Mouse (Mus musculus): ENCODE measurements around the gene Nek7.

DNA sequence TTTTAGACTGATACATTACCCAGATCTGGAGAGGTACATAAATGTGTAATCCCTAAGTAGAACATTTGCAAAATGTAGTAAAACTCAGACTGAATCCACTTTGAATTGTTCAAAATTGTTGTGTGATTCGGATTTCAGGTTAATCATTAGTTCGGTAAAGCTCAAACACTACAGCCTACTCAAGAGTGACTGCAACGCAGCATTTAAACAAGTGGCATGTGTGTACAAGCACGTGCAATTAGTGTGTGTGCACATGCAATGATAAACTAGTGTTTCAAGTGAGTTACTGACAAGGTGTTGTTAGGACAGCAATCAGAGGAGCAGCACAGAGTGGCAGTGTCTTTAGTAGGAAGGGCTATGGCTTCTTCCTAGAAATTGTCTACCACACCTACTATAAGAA, 106.0 kb downstream of the Nek7 start:
- TF ChIP-seq NRF1 (IDR thresholded peaks at IDR 0.05; ENCODE audit: low read depth, low read length) = no peak
- no peak for TF ChIP-seq ZMIZ1 (IDR thresholded peaks at IDR 0.05; ENCODE audit: low read depth, low read length)
- no peak for TF ChIP-seq JUN (IDR thresholded peaks at IDR 0.05; ENCODE audit: insufficient read depth, low read depth, low read length)
- no peak for TF ChIP-seq CTCF (conservative IDR thresholded peaks at IDR 0.05 in 1 of 2, IDR thresholded peaks at IDR 0.05 in 1 of 2; ENCODE audit: low read depth in 2 of 2, low read length in 2 of 2)
- no peak for TF ChIP-seq E2F4 (IDR thresholded peaks at IDR 0.05; ENCODE audit: insufficient replicate concordance, low read depth, low read length)
- no peak for TF ChIP-seq MAFK (IDR thresholded peaks at IDR 0.05; ENCODE audit: insufficient replicate concordance, low read length)
- TF ChIP-seq POLR2A (IDR thresholded peaks at IDR 0.05; ENCODE audit: low read depth, low read length) = no peak

Measured in CH12.LX (cell line).